Mouse (Mus musculus): ENCODE measurements around the gene Psmd9.

- no peak for TF ChIP-seq CTCF (IDR thresholded peaks at IDR 0.05; ENCODE audit: low read depth)
- TF ChIP-seq EP300 (optimal IDR thresholded peaks at IDR 0.05), result no peak
These were observed 128.0 kb downstream of the Psmd9 start for GRCm38 (mm10) chr5:123296972-123297754.
